Comparison of ENCODE assay signal across 23 mouse cellular contexts in the genomic region with DNA sequence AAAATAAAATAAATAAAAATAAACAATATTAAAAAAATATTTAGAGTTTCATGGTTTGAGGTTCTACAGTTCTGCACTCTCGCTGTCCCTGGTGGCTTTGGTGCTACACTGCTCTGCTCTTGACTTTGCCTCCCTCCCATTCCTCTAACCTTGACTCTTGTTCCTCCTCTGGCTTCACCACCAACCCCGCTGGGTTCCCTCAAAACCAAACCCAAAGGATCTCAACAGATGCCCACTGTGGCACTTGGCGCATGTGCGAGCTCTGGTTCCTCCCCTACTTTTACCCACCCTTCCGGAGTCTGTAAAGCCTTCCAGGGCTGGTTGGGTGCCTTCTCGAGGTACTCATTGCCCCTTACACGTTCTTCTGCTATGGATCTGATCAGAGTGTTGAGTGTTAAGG.
"Had no signal": no experiment of that assay in that cellular context is flagged by ENCODE, and none has a peak within 500 bp of the region (broad histone marks: within the 10 kb centered on the region; RNA-seq: fewer than 3 reads in every experiment).

No protein-coding gene starts in this region.

- H3K4me3 ChIP-seq: layer of hippocampus, adult 2 months; limb, embryonic 10.5 days; limb, embryonic 13.5 days; liver, embryonic 12.5 days; liver, embryonic 15.5 days; lung, embryonic 15.5 days; midbrain, embryonic 12.5 days; myocyte; neural tube, embryonic 13.5 days had no signal

- H3K9ac ChIP-seq: limb, embryonic 13.5 days; liver, embryonic 12.5 days; liver, embryonic 15.5 days; lung, embryonic 15.5 days; midbrain, embryonic 12.5 days; neural tube, embryonic 13.5 days had no signal

- H3K27me3 ChIP-seq: limb, embryonic 13.5 days; lung, embryonic 15.5 days; neural tube, embryonic 13.5 days had no signal

- DNase-seq: kidney, adult 2 months; kidney, postnatal 25 days; layer of hippocampus, adult 9-11 months; liver; lung, adult 18-20 months; lung, postnatal 10 days; lung, postnatal 36 days; retina, postnatal 1 day; thymus, adult 2 months; thymus, postnatal 14 days; thymus, postnatal 4 days had no signal

- H3K27ac ChIP-seq: kidney, postnatal 0 days; layer of hippocampus, adult 2 months; limb, embryonic 10.5 days; limb, embryonic 13.5 days; liver, embryonic 12.5 days; liver, embryonic 15.5 days; lung, embryonic 15.5 days; midbrain, embryonic 12.5 days; neural tube, embryonic 13.5 days; stomach, postnatal 0 days had no signal

- H3K9me3 ChIP-seq: limb, embryonic 10.5 days; limb, embryonic 13.5 days; liver, embryonic 12.5 days; liver, embryonic 15.5 days; lung, embryonic 15.5 days; midbrain, embryonic 12.5 days; neural tube, embryonic 13.5 days had no signal

- ATAC-seq: liver, embryonic 12.5 days; midbrain, embryonic 16.5 days had no signal

- H3K4me2 ChIP-seq: limb, embryonic 13.5 days; liver, embryonic 12.5 days; liver, embryonic 15.5 days; lung, embryonic 15.5 days; midbrain, embryonic 12.5 days; neural tube, embryonic 13.5 days had no signal
